Mouse (Mus musculus) lung, postnatal 14 days (tissue): Measurements from ENCODE around the gene Synj2.

Source experiments
- DNase-seq: peaks from one replicate; pipeline ENCODE4 v3.0.0; 2021

Gene Synj2

GRCm38 (mm10) chr17:5936276-5936675, 4.8 kb upstream of the Synj2 start:
- DNase-seq, result peak; percentile 30

GRCm38 (mm10) chr17:5937441-5937840, 3.6 kb upstream of the Synj2 start:
- DNase-seq, result no peak

DNA sequence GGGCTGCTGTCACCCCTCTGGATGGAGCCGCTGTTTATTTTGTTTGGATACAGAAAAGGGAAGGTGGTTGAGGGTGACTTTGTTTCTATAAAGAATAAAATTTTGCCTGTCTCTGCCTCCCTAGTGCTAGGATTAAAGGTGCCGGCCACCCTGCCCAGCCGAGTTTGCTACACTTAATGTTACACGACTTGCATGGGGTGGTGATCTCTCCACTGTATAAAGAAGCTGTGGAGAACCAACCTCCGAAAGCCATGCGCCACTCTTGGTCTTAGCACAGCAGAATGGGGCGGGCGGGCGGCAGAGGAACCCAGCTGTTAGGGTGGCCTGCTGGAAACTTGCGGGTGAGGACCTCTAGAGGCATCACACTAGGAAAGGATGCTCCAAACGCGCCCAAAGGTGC, 1.2 kb upstream of the Synj2 start:
- no peak for DNase-seq

DNA sequence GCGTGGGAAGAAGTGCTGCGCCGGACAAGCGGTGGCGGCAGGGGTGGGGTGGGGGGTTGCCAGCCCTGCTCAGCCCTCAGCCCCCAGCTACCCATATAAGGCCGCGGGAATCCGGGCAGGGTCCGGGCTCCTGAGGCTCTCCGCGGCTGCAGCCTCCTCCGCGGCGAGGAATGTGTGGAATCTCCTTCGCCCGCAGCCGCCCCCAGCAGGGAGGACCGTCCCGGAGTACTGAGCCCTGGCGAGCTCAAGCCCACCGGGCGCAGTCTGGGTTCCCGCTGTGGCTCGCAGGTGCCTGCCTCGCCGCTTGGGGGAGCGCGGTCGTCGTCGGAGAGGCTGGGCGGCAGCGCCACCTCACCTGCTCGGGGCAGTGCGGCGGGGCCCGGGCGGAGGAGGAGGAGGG, 288 bp upstream of the Synj2 start:
- DNase-seq, result peak; percentile 88

DNA sequence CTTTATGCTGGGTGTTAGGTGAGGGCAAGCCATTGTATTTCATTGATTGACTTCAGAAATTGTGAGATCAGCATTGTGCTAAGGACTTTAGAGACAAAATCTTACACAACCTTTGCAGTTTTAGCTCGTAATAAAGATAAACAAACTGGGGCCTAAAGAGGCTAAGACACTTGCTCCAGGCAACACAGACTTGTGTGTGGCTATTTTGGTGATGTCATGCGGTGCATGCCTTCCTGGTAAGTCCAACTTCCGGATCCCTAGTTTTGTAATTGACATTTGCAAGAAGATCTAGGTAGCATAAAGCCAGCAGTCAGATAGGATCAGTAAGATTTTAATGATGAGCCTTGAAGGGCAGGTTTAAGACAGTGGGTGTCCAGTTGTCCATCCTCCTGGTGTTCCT, 1.1 kb downstream of the Synj2 start:
- no peak for DNase-seq

DNA sequence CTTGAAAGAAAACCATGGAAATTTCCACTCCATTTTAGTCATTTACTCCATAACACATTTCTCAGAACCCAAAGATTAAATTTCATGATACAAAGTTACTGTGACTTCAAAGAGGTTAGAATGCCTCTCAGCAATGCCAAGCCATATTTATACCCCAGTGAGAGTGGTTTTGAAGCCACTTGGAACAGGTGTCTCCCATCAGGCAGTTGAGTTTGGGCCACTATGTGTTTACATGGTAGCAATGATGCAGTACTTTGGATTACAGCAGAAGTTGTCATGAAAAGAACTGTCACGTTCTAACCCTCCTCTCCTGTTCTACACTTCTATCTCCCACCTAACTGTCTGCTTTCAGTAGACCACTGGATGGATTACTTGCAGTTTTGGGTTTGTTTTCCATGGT, 2.0 kb downstream of the Synj2 start:
- DNase-seq, result no peak

GRCm38 (mm10) chr17:5947039-5947438, 6.0 kb downstream of the Synj2 start:
- DNase-seq, result no peak

DNA sequence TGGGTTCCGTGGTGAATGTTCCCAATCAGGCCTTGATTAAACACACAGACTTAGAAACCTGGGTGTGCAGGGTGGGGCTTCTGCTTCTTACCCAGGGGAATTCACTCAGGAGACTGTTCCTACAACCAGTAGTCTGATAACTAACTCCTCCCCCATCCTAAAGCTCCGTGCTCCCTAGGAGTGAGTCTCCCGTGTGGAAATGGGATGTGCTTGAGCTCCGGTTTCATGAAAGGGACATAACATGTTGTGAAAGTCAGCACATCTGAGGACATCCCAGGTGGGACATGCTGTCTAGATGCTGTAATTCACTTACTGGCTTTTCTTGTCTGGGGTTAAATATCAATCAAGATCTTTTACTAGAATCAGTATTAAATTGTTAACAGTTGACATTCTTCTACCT, 11.4 kb downstream of the Synj2 start:
- no peak for DNase-seq

GRCm38 (mm10) chr17:5956350-5957000, 15.4 kb downstream of the Synj2 start:
- no peak for DNase-seq

- DNase-seq, result no peak
These were observed 16.0 kb downstream of the Synj2 start for GRCm38 (mm10) chr17:5957097-5957496.

- no peak for DNase-seq
These were observed 17.1 kb downstream of the Synj2 start for GRCm38 (mm10) chr17:5958229-5958628.

DNA sequence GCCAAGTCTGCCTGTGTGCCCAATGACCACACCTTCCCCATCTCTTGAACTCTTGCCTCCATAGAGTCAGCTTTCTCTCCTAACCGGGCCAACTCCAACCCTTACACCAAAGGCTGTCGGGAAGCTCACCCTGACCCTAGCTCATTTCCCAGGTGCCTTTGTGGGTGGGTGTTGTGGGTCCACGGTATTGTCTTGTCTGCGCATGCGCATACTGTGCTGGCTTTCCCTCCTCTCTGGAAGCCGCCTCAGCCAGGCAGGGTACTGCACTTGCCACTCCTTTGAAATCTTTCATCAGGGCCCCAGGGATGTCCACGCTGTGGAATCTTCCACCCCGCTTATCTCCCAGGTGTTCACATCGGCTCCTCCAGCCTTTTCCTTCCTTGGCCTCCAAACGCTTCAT, 17.6 kb downstream of the Synj2 start:
- no peak for DNase-seq

DNA sequence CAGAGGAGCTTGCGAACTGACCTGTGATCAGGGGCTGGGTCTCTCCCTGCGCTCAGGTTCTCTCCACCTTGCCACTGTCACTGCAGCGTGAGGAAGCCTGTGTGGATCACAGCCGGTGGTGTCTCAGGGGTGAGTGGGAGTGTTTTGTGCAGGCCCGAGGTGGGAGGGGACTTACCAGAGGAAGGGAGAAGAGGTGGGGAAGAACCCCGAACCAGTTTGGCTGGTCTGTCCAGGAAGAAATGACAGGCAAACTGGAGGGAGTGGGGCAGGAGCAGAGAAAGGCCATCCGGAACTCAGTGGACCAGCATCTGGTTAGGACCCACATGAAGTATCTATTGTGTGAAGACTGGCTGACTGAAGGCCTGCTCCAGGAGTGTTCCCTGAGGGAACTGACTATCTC, 18.0 kb downstream of the Synj2 start:
- no peak for DNase-seq

- peak; percentile 35 for DNase-seq
These were observed 18.7 kb downstream of the Synj2 start for GRCm38 (mm10) chr17:5959802-5960201.

GRCm38 (mm10) chr17:5963766-5964165, 22.7 kb downstream of the Synj2 start:
- no peak for DNase-seq

DNA sequence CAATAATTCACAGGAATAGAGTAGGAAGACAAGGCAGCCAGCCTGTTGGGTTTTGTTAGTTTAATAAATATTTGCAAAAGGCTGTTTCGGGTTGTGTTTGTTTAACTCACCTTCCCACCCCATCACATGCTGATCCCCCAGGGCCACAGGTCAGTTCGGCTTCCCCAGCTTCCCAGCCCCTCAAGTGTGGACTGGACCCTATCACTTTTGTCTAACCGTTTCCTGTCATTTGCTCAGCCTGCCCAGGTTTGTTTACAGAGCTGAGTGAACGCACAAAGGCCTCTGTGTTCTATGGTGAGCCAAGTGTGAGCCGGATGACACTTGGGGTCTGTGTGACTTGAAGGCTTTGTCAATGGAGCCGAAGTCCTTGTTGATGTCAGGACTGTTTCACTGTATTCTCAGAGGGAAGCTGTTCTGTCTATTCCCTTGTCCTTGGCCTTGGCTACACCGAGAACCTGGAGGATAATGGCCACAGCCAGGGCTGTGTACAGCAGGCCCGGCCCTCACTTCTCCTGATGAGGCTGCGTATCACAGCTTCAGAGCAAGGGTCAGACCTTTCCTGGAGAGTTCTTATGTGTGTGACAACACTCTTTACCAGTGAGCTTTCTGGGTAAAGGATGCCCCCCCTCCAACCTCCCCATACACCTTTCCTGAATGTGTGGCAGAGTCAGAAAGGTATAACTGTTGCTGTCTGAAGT, 24.2 kb downstream of the Synj2 start:
- no peak for DNase-seq

DNA sequence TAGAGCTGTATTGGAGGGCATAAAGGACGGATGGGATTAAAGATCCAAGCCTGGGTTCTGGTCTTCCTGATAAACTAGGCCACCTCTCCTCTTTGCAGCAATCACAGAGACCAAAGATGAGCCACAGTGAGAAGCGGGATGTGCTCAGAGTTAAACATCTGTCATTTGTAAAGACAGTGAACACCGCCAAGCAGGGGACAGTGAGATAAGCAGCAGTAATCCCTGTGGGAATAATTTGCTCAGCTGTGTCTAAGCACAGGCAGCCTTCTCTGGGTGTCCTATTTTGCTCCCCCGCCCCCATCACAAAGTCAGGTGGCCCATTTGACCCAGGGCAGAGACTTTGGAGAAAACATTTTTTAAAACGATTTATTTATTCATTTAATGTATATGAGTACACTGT, 25.6 kb downstream of the Synj2 start:
- no peak for DNase-seq

DNA sequence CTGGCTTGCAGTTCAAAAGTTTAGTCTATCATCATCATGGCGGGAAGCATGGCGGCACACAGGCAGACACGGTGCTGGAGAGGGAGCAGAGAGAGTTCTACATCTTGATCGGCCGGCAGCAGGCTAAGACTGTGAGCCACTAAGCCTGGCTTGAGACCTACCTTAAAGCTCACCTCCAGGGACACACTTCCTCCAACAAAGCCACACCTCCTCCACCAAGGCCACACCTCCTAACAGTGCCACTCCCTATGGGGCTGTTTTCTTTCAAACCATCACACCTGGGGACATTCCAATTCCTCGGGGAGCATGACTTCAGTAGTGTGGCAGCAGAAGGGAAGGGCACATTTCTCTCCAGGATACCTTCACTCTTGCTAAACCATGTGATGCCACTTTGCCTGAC, 27.5 kb downstream of the Synj2 start:
- DNase-seq, result no peak

GRCm38 (mm10) chr17:5969246-5969645, 28.2 kb downstream of the Synj2 start:
- DNase-seq, result no peak

DNA sequence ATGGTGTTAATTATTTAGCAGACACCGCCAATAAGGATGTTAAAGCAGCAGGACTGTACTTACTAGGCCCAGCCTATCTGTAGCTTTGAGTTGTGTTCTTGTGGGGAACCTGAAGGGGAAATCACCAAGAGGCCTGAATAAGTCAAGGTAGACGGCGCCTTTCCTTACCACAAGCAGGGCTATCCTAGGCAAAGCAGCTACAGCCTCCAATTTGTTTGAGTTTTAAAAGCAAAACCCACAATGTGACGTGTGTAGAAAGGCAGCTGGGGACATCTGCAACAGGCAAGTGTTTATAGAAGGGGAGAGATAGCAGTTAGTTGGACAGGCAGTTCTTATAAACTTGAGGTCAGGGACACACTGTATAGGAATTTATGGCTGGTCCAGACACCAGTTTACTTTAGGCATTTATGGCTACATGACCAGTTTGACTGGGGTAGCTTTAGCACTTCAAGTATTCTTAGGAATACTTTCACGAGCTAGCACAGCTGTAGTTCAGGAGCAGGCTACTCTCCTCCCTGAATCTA, 29.3 kb downstream of the Synj2 start:
- no peak for DNase-seq

DNA sequence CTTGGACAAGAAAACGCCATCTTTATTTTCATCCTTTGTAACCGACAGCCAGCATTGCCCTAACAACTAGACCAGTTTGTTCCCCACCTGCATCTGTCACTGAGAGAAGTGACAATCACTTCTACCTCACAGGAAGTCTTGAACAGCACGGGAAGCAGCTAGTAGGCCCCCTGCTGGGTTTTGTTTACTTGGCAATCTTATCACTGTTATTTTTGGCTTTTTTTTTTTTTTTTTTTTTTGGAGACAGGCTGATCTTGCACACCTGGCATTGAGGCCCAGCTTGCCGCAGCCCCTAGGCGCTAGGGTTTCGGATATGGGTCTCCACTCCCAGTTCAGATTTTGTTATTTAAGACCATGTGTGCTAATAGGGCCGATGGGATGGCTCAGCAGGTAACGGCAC, 32.5 kb downstream of the Synj2 start:
- DNase-seq, result no peak

- DNase-seq, result peak; percentile 57
These were observed 34.3 kb downstream of the Synj2 start for GRCm38 (mm10) chr17:5975099-5975977.

GRCm38 (mm10) chr17:5976221-5977055, 35.4 kb downstream of the Synj2 start:
- DNase-seq, result peak; percentile 46
